15 mouse cellular contexts compared by ENCODE assay signal in the genomic region with DNA sequence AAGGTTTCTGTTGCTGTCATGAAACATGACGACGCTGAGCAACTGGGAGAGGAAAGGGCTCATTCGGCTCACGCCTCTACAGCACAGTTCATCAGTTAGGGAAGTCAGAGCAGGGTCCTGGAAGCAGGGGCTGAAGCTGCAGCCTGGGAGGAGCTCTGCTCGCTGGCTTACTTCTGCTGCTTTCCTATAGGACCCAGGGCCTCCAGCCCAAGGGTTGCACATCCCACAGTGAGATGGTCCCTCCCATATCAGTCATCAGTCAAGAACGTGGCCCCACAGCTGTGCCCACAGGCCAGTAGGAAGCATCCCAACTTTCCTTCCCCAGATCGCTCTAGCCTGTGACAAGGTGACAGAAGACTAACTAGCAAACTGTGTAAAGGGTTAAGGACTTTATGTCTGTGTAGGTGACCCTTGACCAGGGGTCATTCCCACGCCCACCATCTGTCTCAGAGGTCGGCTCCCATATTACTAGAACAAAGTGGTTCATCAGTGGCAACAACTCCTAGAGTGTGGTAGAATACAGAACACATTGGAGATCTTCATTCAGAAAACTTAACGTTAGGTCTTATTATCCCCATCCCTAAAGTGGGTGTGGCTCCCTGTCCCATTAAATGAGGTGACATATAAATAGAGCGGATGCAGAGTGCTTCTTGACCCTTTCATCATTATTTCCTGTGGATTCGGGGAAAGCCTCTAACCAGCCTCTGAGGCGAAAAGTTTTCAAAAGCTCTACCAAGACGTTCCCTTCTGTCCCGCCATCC.
A peak's percentile ranks its signal among the peaks of the same experiment; 100 is the strongest.
DNase-seq lines count a peak whose midpoint lies in the region; ATAC-seq and TF ChIP-seq lines count a peak whose summit lies in the region.
"Had no signal": no experiment of that assay in that cellular context is flagged by ENCODE, and none has a peak within 500 bp of the region (broad histone marks: within the 10 kb centered on the region; RNA-seq: fewer than 3 reads in every experiment).

No protein-coding gene starts in this region.

- H3K9ac ChIP-seq in intestine, embryonic 16.5 days (ENCODE audit: low read depth, low read length): no peak overlapping the region
- H3K9ac ChIP-seq in intestine, embryonic 15.5 days: no peak overlapping the region
- H3K9ac ChIP-seq: liver, embryonic 13.5 days had no signal

- peak; percentile 22; the same call in 1 of the 2 replicates for ATAC-seq in intestine, embryonic 16.5 days
- no peak for ATAC-seq in intestine, embryonic 15.5 days
- ATAC-seq: forebrain, embryonic 16.5 days had no signal

- no peak for DNase-seq in gastrocnemius, adult 2 months
- DNase-seq in gastrocnemius, postnatal 10 days: no peak
- peak; percentile 57 for DNase-seq in lung, postnatal 10 days
- no peak for DNase-seq in lung, postnatal 25 days (ENCODE audit: low spot score)
- no peak for DNase-seq in cerebellum, postnatal 14 days
- DNase-seq: cerebellum, adult 9-11 months; gastrocnemius, postnatal 14 days; liver, embryonic 13.5 days; right cerebral cortex, postnatal 14 days; thymus, adult 18-20 months had no signal

- intact Hi-C loops in gastrocnemius, adult 2 months (cut with DNase I): loop anchor here (10.0 kb wide), 1 partner anchor 307 kb away; a partner anchor contains a TSS

- peak overlapping the region; percentile 67 for H3K27ac ChIP-seq in gastrocnemius, adult 2 months
- no peak overlapping the region for H3K27ac ChIP-seq in intestine, embryonic 16.5 days (ENCODE audit: low read length)
- no peak overlapping the region for H3K27ac ChIP-seq in intestine, embryonic 15.5 days
- H3K27ac ChIP-seq: liver, embryonic 13.5 days; midbrain, embryonic 10.5 days had no signal

- no peaks in the 10 kb centered on the region for H3K27me3 ChIP-seq in intestine, embryonic 16.5 days (replicated peaks; ENCODE audit: control insufficient read depth, insufficient read depth, low read length)
- H3K27me3 ChIP-seq in intestine, embryonic 15.5 days (replicated peaks): no peaks in the 10 kb centered on the region
- no peaks in the 10 kb centered on the region for H3K27me3 ChIP-seq in myocyte (ENCODE audit: control insufficient read depth, insufficient read depth, insufficient read length)
- H3K27me3 ChIP-seq: liver, embryonic 13.5 days had no signal

- peaks cover 8% of the 10 kb centered on the region for H3K4me1 ChIP-seq in intestine, embryonic 16.5 days (ENCODE audit: control insufficient read depth, insufficient read depth, low read length)
- 0 out of 2 replicates have a peak, but pooled peaks cover under 1% of the 10 kb centered on the region for H3K4me1 ChIP-seq in intestine, embryonic 15.5 days (replicated peaks)

- no peaks in the 10 kb centered on the region for H3K36me3 ChIP-seq in intestine, embryonic 16.5 days (ENCODE audit: control insufficient read depth, insufficient read depth, low read length)
- no peaks in the 10 kb centered on the region for H3K36me3 ChIP-seq in intestine, embryonic 15.5 days
- no peaks in the 10 kb centered on the region for H3K36me3 ChIP-seq in myocyte (ENCODE audit: control insufficient read depth, insufficient read depth)
- H3K36me3 ChIP-seq: liver, embryonic 13.5 days; midbrain, embryonic 10.5 days had no signal

- H3K4me2 ChIP-seq in intestine, embryonic 16.5 days (ENCODE audit: low read depth, low read length): no peak overlapping the region
- H3K4me2 ChIP-seq in intestine, embryonic 15.5 days (replicated peaks): no peak overlapping the region
- H3K4me2 ChIP-seq in myocyte (ENCODE audit: low read depth): peak overlapping the region; percentile 77
- H3K4me2 ChIP-seq: liver, embryonic 13.5 days had no signal

- H3ac ChIP-seq in myocyte (ENCODE audit: control insufficient read depth, insufficient read length): no peak overlapping the region

- TF ChIP-seq CTCF in gastrocnemius, adult 2 months (IDR thresholded peaks at IDR 0.05): no peak

- 62% methylated on average over 15 of the region's 15 CpGs for WGBS in intestine, embryonic 16.5 days
- WGBS in intestine, embryonic 15.5 days: 65% methylated on average over 15 of the region's 15 CpGs

- no peaks in the 10 kb centered on the region for H3K9me3 ChIP-seq in intestine, embryonic 16.5 days (ENCODE audit: control insufficient read depth, low read length)
- H3K9me3 ChIP-seq in intestine, embryonic 15.5 days: no peaks in the 10 kb centered on the region
- H3K9me3 ChIP-seq: liver, embryonic 13.5 days; midbrain, embryonic 10.5 days had no signal

- peaks cover 66% of the 10 kb centered on the region for H3K79me2 ChIP-seq in myocyte (ENCODE audit: control insufficient read depth, insufficient read depth)

- no peak overlapping the region for H3K4me3 ChIP-seq in gastrocnemius, adult 2 months
- H3K4me3 ChIP-seq in intestine, embryonic 16.5 days (ENCODE audit: low read length): no peak overlapping the region
- no peak overlapping the region for H3K4me3 ChIP-seq in intestine, embryonic 15.5 days (replicated peaks)
- no peak overlapping the region for H3K4me3 ChIP-seq in myocyte
- H3K4me3 ChIP-seq: liver, embryonic 13.5 days; midbrain, embryonic 10.5 days had no signal

- peak; percentile 46 for TF ChIP-seq POLR2A in myocyte (IDR thresholded peaks at IDR 0.05; ENCODE audit: insufficient read length, low read depth)

TF ChIP-seq in myocyte, 11 proteins besides CTCF, POLR2A, EP300 and RAD21:
- TF ChIP-seq SRF (IDR thresholded peaks at IDR 0.05; ENCODE audit: control insufficient read depth, insufficient read length, low read depth) (no peak), MAX (IDR thresholded peaks at IDR 0.05; ENCODE audit: low read depth) (no peak), CEBPB (IDR thresholded peaks at IDR 0.05; ENCODE audit: insufficient read depth, poor library complexity, severe bottlenecking) (0 out of 2 replicates have a peak, but pooled peaks have one; percentile 8), MYOG (IDR thresholded peaks at IDR 0.05; ENCODE audit: control insufficient read depth in 1 of 3, insufficient read depth in 1 of 3, insufficient read length in 2 of 3, low read depth in 2 of 3) (peak; percentile 54 to 88 (median 86)), TCF3 (IDR thresholded peaks at IDR 0.05; ENCODE audit: insufficient read length, low read depth) (no peak), POLR2AphosphoS2 (IDR thresholded peaks at IDR 0.05; ENCODE audit: insufficient read length, low read depth) (peak; percentile 49), REST (IDR thresholded peaks at IDR 0.05; ENCODE audit: insufficient read depth, insufficient read length) (no peak), TCF12 (IDR thresholded peaks at IDR 0.05; ENCODE audit: insufficient read depth, poor library complexity, severe bottlenecking) (peak; percentile 48), USF1 (IDR thresholded peaks at IDR 0.05; ENCODE audit: low read depth) (no peak), MYOD1 (IDR thresholded peaks at IDR 0.05; ENCODE audit: control insufficient read depth in 1 of 3, insufficient read length in 2 of 3, low read depth in 2 of 3) (peak; percentile 26 to 82 (median 78)), E2F4 (IDR thresholded peaks at IDR 0.05; ENCODE audit: insufficient read depth) (no peak)
TF ChIP-seq in myocyte: peak in this region for 5.
